Mouse (Mus musculus) liver, postnatal 0 days (tissue): ENCODE measurements around the gene Mtmr3. TPM values are rescaled to one million over a fixed set of nuclear protein-coding genes. Genes with fewer than 3 reads are reported as not detected.
A peak's percentile ranks its signal among the peaks of the same experiment; 100 is the strongest.

ENCODE experiments used
- ATAC-seq: fragments of 200-750 bp; cut with Nextera tagmentation; 2 replicates; pipeline ENCODE4 v1.8.0; 2017; ENCODE audit warnings: mild to moderate bottlenecking, moderate library complexity
- DNase-seq: peaks from one replicate; pipeline ENCODE4 v3.0.0-alpha.2; 2016
- H3K27ac ChIP-seq: fragments of 300-500 bp; sonication (generic); 2 replicates; pipeline ENCODE4 v1.5.1; 2014; ENCODE audit warnings: antibody characterized with exemption, moderate library complexity, mild to moderate bottlenecking, low read depth
- H3K27me3 ChIP-seq: fragments of 300-500 bp; sonication (generic); 2 replicates; pipeline ENCODE4 v1.6.1; 2014; ENCODE audit warnings: low read length, control low read depth, mixed read lengths; ENCODE audit not compliant: insufficient read depth
- H3K36me3 ChIP-seq: fragments of 300-500 bp; sonication (generic); replicated peaks from 2 replicates; pipeline ENCODE4 v1.6.1; 2014; ENCODE audit warnings: mild to moderate bottlenecking, control low read depth, low read length, moderate library complexity, mixed read lengths; ENCODE audit not compliant: insufficient read depth
- H3K4me1 ChIP-seq: fragments of 300-500 bp; sonication (generic); 2 replicates; pipeline ENCODE4 v1.6.1; 2014; ENCODE audit warnings: antibody characterized with exemption, mild to moderate bottlenecking, control low read depth; ENCODE audit not compliant: insufficient read depth
- H3K4me2 ChIP-seq: fragments of 300-500 bp; sonication (generic); 2 replicates; pipeline ENCODE4 v1.6.1; 2014; ENCODE audit warnings: low read depth, mild to moderate bottlenecking, low read length, moderate library complexity, mixed read lengths
- H3K4me3 ChIP-seq: fragments of 300-500 bp; sonication (generic); 2 replicates; pipeline ENCODE4 v1.5.1; 2014; ENCODE audit warnings: low read depth, low read length
- H3K9ac ChIP-seq: fragments of 300-500 bp; sonication (generic); replicated peaks from 2 replicates; pipeline ENCODE4 v1.6.1; 2014; ENCODE audit warnings: mild to moderate bottlenecking, moderate library complexity
- H3K9me3 ChIP-seq: fragments of 300-500 bp; sonication (generic); 2 replicates; pipeline ENCODE4 v1.6.1; 2016; ENCODE audit warnings: mild to moderate bottlenecking, control low read depth, low read length, mixed read lengths
- CTCF ChIP-seq: sonication (generic); IDR thresholded peaks from 2 replicates; pipeline ENCODE4 v1.5.1; 2016; ENCODE audit warnings: antibody characterized with exemption, low read depth
- EP300 ChIP-seq: IDR thresholded peaks from 2 replicates; pipeline ENCODE4 v1.6.1; 2016; ENCODE audit warnings: antibody characterized with exemption, low read depth, mild to moderate bottlenecking
- WGBS: fragments of 180-500 bp; shearing (Covaris S2); extraction: QIAGEN DNeasy Blood & Tissue Kit; methylation state at CpG from one replicate; pipeline ENCODE4 v1.1.7; 2014; ENCODE audit not compliant: insufficient replicate concordance; 5-methylcytosine and 5-hydroxymethylcytosine counted together
- polyA plus RNA-seq: library from polyadenylated mRNA; unstranded; fragments of >200 nt; fragmentation: Nextera tagmentation; extraction: Ambion mirVana; gene quantifications from 2 replicates; pipeline ENCODE4 v1.2.1, GENCODE M21; 2015

The Mtmr3 gene
- polyA plus RNA-seq, 1 experiment from 2014 or later = 11.2 TPM

DNA sequence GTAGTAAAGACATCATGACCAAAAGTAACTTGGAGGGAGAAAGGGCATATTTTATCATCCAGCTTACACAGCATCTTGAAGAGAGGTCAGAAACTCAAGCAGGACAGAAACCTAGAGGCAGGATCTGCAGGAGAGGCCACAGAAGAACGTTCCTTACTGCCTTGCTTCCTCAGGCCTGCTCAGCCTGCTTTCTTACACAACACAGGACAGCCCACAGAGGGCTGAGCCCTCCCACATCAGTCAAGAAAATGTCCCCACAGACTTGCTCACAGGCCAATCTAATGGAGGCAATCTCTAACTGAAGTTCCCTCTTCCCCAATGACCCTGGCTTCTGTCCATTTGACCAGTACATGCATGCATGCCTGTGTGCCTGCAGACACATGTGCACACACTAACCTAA lies 152.4 kb downstream of the Mtmr3 start:
- DNase-seq (no peak), ATAC-seq (no peak)
- H3K9me3 ChIP-seq = no peaks in the 10 kb centered on the region
- TF ChIP-seq EP300 (no peak), CTCF (no peak)
- H3K27ac ChIP-seq = no peak overlapping the region
- H3K9ac ChIP-seq = no peak overlapping the region
- H3K27me3 ChIP-seq = no peaks in the 10 kb centered on the region
- no peak overlapping the region for H3K4me3 ChIP-seq
- 0 out of 2 replicates have a peak, but pooled peaks cover 2% of the 10 kb centered on the region for H3K4me1 ChIP-seq
- no peak overlapping the region for H3K4me2 ChIP-seq
- no peaks in the 10 kb centered on the region for H3K36me3 ChIP-seq
- 4% methylated on average over 1 of the region's 1 CpGs for WGBS

DNA sequence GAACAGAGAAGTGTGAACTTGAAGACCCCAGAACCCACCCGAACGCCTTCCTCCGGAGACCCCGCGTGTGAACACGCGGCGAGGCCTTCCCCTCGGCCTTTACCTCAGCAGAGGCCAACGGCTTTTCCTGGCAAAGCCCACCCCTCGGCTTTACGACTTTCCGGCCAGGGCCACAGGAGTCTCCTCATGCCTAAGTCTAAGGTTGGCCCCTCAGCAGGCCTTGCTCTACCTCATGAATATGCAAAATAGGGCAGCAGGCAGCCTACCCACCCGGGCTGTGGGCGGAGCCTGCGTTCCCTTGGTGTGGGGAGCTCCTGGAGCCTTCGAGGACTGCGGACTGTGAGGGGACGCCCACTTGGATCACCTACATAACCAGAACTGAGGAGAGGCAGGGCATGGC lies 153.7 kb downstream of the Mtmr3 start, which contains the start of gene Hormad2:
Gene Hormad2, minus strand, starts transcription at position 128 of the 400 bp plus-strand sequence.
- Histone ChIP-seq H3K4me2 (no peak within 1 kb of the TSS), H3K9me3 (no peaks in the 10 kb centered on the region), H3K4me3 (no peak within 1 kb of the TSS), H3K9ac (no peak within 1 kb of the TSS), H3K27me3 (no peaks in the 10 kb centered on the region), H3K27ac (no peak within 1 kb of the TSS), H3K4me1 (0 out of 2 replicates have a peak, but pooled peaks cover 2% of the 10 kb centered on the region), H3K36me3 (no peaks in the 10 kb centered on the region)
- WGBS = 52% methylated on average over 19 of the region's 19 CpGs
- DNase-seq (peak; percentile 19), ATAC-seq (no peak)
- no peak for TF ChIP-seq CTCF
- TF ChIP-seq EP300 = no peak

DNA sequence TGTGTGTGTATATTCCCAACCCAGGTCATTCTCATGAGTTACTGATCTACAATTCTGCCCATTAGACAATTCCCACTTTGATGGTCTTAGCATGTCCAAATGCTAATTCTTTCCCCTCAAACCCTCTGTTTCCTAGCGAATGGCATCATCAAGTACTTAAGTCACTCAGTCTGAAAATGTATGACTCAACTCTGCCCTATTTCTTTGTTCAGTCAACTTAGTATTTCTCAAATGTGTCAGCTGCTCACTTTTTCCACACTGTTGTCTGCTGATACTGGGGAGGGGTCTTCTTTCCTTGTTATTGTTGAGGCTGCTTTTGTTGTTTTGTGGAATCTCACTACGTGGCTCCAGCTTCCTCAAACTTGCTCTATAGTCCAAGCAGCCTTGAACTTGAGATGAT lies 156.5 kb downstream of the Mtmr3 start:
- no peak for TF ChIP-seq CTCF
- TF ChIP-seq EP300 = no peak
- Histone ChIP-seq H3K9ac (no peak overlapping the region), H3K4me2 (no peak overlapping the region), H3K36me3 (no peaks in the 10 kb centered on the region), H3K27ac (no peak overlapping the region), H3K9me3 (no peaks in the 10 kb centered on the region), H3K27me3 (no peaks in the 10 kb centered on the region), H3K4me3 (no peak overlapping the region), H3K4me1 (0 out of 2 replicates have a peak, but pooled peaks cover 2% of the 10 kb centered on the region)
- WGBS = 52% methylated on average over 2 of the region's 2 CpGs
- ATAC-seq (no peak), DNase-seq (no peak)

DNA sequence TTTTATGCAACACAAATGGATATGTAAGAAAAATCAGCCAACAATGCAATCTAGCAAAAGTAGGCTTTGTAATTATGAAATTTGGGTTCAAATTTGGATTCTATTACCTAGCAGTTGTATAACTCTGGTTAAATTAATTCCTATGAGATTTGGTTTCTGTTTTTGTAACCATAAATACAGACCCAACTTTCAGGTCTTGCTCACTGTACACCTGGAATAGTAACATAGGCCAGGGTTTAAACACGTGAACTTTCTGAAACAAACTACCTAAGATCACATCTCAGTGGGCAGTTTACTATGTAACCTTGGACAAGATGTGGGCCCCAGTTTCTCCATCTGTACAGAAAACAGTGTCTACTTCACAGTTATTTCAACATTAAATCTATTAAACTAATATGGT lies 157.3 kb downstream of the Mtmr3 start:
- DNase-seq (no peak), ATAC-seq (no peak)
- no peaks in the 10 kb centered on the region for H3K9me3 ChIP-seq
- no peak for TF ChIP-seq CTCF
- no peak for TF ChIP-seq EP300
- H3K4me1 ChIP-seq = 0 out of 2 replicates have a peak, but pooled peaks cover 2% of the 10 kb centered on the region
- no peak overlapping the region for H3K9ac ChIP-seq
- H3K4me2 ChIP-seq = no peak overlapping the region
- H3K27me3 ChIP-seq = no peaks in the 10 kb centered on the region
- 89% methylated on average over 1 of the region's 1 CpGs for WGBS
- no peak overlapping the region for H3K27ac ChIP-seq
- H3K4me3 ChIP-seq = no peak overlapping the region
- no peaks in the 10 kb centered on the region for H3K36me3 ChIP-seq

DNA sequence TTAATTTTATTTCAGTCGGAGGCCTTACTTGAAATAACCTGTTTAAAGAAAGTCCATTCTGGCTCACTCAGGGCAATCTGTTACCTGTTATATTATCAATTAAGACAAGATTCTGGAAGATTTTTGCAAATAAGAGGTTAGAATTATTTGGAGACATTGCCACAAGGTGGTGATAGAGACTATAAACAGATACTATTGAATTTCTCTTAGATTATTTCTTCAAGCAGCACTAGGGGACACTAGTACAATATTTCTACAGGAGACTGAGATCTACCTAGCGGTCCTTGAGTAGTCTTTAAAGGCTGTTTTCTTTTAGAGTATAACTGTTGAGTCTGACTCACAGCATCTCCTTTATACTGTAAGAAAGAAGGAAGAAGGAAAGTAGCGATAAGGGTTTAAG lies 158.0 kb downstream of the Mtmr3 start:
- no peak overlapping the region for H3K4me2 ChIP-seq
- H3K4me3 ChIP-seq = no peak overlapping the region
- no peak for ATAC-seq
- TF ChIP-seq EP300 (no peak), CTCF (peak; percentile 50)
- no peak overlapping the region for H3K9ac ChIP-seq
- no peak overlapping the region for H3K27ac ChIP-seq
- H3K9me3 ChIP-seq = no peaks in the 10 kb centered on the region
- no peak for DNase-seq
- 69% methylated on average over 3 of the region's 3 CpGs for WGBS
- H3K36me3 ChIP-seq = no peaks in the 10 kb centered on the region
- H3K4me1 ChIP-seq = 0 out of 2 replicates have a peak, but pooled peaks cover 2% of the 10 kb centered on the region
- no peaks in the 10 kb centered on the region for H3K27me3 ChIP-seq

DNA sequence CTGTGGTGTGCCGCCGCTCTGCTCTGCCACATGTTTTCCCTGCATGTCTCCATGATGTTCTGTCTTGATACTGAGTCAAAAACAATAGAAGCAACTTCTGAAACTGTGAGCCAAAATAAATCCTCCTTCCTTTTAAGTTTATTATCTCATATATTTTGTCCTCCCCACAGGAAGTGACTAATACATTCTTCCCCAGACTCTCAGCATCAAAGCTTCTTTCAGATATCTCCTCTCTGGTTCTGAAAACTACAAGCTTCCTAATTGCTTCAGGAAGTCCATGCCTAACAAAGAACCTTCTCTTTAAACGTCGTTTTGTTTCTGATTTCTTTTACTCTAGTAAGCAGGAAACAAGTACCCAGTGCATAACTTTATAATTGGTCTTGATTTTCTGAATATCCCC lies 160.2 kb downstream of the Mtmr3 start:
- Histone ChIP-seq H3K4me3 (no peak overlapping the region), H3K9ac (no peak overlapping the region), H3K4me2 (no peak overlapping the region), H3K27me3 (no peaks in the 10 kb centered on the region), H3K4me1 (no peaks in the 10 kb centered on the region), H3K9me3 (no peaks in the 10 kb centered on the region), H3K36me3 (no peaks in the 10 kb centered on the region), H3K27ac (no peak overlapping the region)
- ATAC-seq (no peak), DNase-seq (no peak)
- 58% methylated on average over 4 of the region's 4 CpGs for WGBS
- TF ChIP-seq CTCF (no peak), EP300 (no peak)

Other genes starting within 250 kb of the Mtmr3 start
- gene Hormad2, start 153.8 kb downstream of the Mtmr3 start, polyA plus RNA-seq = 0.24 and 0.29 TPM in 2 replicates
- gene Gm11032, start 25.2 kb upstream of the Mtmr3 start, polyA plus RNA-seq = not detected in 2 replicates
- gene Ascc2, start 42.9 kb upstream of the Mtmr3 start, polyA plus RNA-seq = 9.5 and 9.7 TPM in 2 replicates
- gene Uqcr10, start 109.5 kb upstream of the Mtmr3 start, polyA plus RNA-seq = 1,070 and 1,167 TPM in 2 replicates
- gene Zmat5, start 109.8 kb upstream of the Mtmr3 start, polyA plus RNA-seq = 18.6 and 19.2 TPM in 2 replicates
- gene Cabp7, start 151.9 kb upstream of the Mtmr3 start, polyA plus RNA-seq = 0.06 and 0.07 TPM in 2 replicates